Mouse (Mus musculus) liver, adult 2 months (tissue): ENCODE results near the gene Atf7ip2. TPM values are rescaled to one million over a fixed set of nuclear protein-coding genes. Genes with fewer than 3 reads are reported as not detected.

ENCODE experiments used
- DNase-seq: peaks from one replicate; pipeline ENCODE4 v3.0.0-alpha.2; 2011; ENCODE audit warnings: low read depth, low spot score; ENCODE audit errors: extremely low read depth
- H3K27ac ChIP-seq: fragments of 200-500 bp; replicated peaks from 2 replicates; pipeline ENCODE4 v1.5.1; 2012; ENCODE audit warnings: low read depth, mild to moderate bottlenecking, control low read depth, inconsistent platforms, low read length; ENCODE audit not compliant: insufficient read depth
- H3K27me3 ChIP-seq: fragments of 200-500 bp; 2 replicates; pipeline ENCODE4 v1.6.1; 2012; ENCODE audit warnings: mild to moderate bottlenecking, moderate library complexity, low read length, inconsistent platforms; ENCODE audit not compliant: control insufficient read depth, insufficient read depth
- H3K36me3 ChIP-seq: fragments of 200-500 bp; 2 replicates; pipeline ENCODE4 v1.6.1; 2012; ENCODE audit warnings: low read length, inconsistent platforms; ENCODE audit not compliant: control insufficient read depth, insufficient read depth
- H3K4me1 ChIP-seq: fragments of 200-500 bp; 2 replicates; pipeline ENCODE4 v1.6.1; 2011; ENCODE audit warnings: low read length; ENCODE audit not compliant: control insufficient read depth, insufficient read depth
- H3K4me3 ChIP-seq: fragments of 200-500 bp; 2 replicates; pipeline ENCODE4 v1.5.1; 2011; ENCODE audit warnings: low read depth, mild to moderate bottlenecking, control low read depth, low read length, moderate library complexity; ENCODE audit not compliant: insufficient read depth
- H3K79me2 ChIP-seq: fragments of 200-500 bp; 2 replicates; pipeline ENCODE4 v1.6.1; 2012; ENCODE audit warnings: inconsistent platforms, mild to moderate bottlenecking, low read length, moderate library complexity; ENCODE audit not compliant: control insufficient read depth, insufficient read depth
- H3K9ac ChIP-seq: fragments of 200-500 bp; 2 replicates; pipeline ENCODE4 v1.6.1; 2012; ENCODE audit warnings: low read depth, mild to moderate bottlenecking, control low read depth, inconsistent platforms, low read length
- CTCF ChIP-seq: fragments of 200-500 bp; IDR thresholded peaks from 2 replicates; pipeline ENCODE4 v1.5.1; 2011; ENCODE audit warnings: low read depth, low read length, control low read depth
- POLR2A ChIP-seq: fragments of 200-500 bp; IDR thresholded peaks from 2 replicates; pipeline ENCODE4 v1.6.1; 2011; ENCODE audit warnings: low read length, control low read depth; ENCODE audit not compliant: insufficient read depth; ENCODE audit errors: extremely low read depth
- WGBS: fragments of 180-500 bp; shearing (Covaris S2); methylation state at CpG from one replicate; pipeline ENCODE4 v1.1.7; 2018; 5-methylcytosine and 5-hydroxymethylcytosine counted together
- polyA plus RNA-seq: library from polyadenylated mRNA; depleted of rRNA; stranded (reverse); fragments of >200 nt; gene quantifications from 2 replicates; pipeline ENCODE4 v1.2.3, GENCODE M21; 2012; rRNA removed
- total RNA-seq: library from RNA; depleted of rRNA; stranded (reverse); fragments of >200 nt; gene quantifications from 2 replicates; pipeline ENCODE4 v1.2.3, GENCODE M21; 2014; rRNA removed

Gene Atf7ip2
- 0.09 TPM in 1 of 2 replicates, not detected in the other for total RNA-seq
- not detected in 2 replicates for polyA plus RNA-seq

- Histone ChIP-seq H3K27ac (no peak within 1 kb of the TSS), H3K79me2 (no peaks in the 10 kb centered on the region), H3K27me3 (0 out of 2 replicates have a peak, but pooled peaks cover 3% of the 10 kb centered on the region), H3K9ac (peak within 1 kb of the TSS; percentile 49), H3K36me3 (no peaks in the 10 kb centered on the region), H3K4me1 (no peaks in the 10 kb centered on the region), H3K4me3 (peak within 1 kb of the TSS; percentile 66; the same call in 1 of the 2 replicates)
- DNase-seq, result peak; percentile 63
- TF ChIP-seq CTCF (no peak), POLR2A (no peak)
- 2% methylated on average over 62 of the region's 63 CpGs for WGBS
These were observed at the start of gene Atf7ip2 for GRCm38 (mm10) chr16:10192679-10193506. Atf7ip2 (plus strand) TSS chr16:10192712.

GRCm38 (mm10) chr16:10143166-10143565 is 49.3 kb upstream of the Atf7ip2 start:
- Histone ChIP-seq H3K27me3 (no peaks in the 10 kb centered on the region), H3K4me1 (no peaks in the 10 kb centered on the region), H3K27ac (no peak overlapping the region), H3K79me2 (no peaks in the 10 kb centered on the region), H3K9ac (no peak overlapping the region), H3K36me3 (no peaks in the 10 kb centered on the region), H3K4me3 (no peak overlapping the region)
- no peak for DNase-seq
- WGBS, result 65% methylated on average over 2 of the region's 2 CpGs
- TF ChIP-seq CTCF (no peak), POLR2A (no peak)

- H3K79me2 ChIP-seq, result no peaks in the 10 kb centered on the region
- H3K9ac ChIP-seq, result no peak overlapping the region
- H3K4me1 ChIP-seq, result no peaks in the 10 kb centered on the region
- TF ChIP-seq POLR2A (no peak), CTCF (no peak)
- no peaks in the 10 kb centered on the region for H3K27me3 ChIP-seq
- no peak for DNase-seq
- H3K4me3 ChIP-seq, result no peak overlapping the region
- 93% methylated on average over 5 of the region's 5 CpGs for WGBS
- no peaks in the 10 kb centered on the region for H3K36me3 ChIP-seq
- H3K27ac ChIP-seq, result no peak overlapping the region
These were observed 45.1 kb upstream of the Atf7ip2 start for GRCm38 (mm10) chr16:10147401-10147800.

GRCm38 (mm10) chr16:10169123-10169905 is 23.2 kb upstream of the Atf7ip2 start:
- no peaks in the 10 kb centered on the region for H3K4me1 ChIP-seq
- WGBS, result 89% methylated on average over 8 of the region's 8 CpGs
- TF ChIP-seq POLR2A (no peak), CTCF (no peak)
- H3K27me3 ChIP-seq, result no peaks in the 10 kb centered on the region
- H3K27ac ChIP-seq, result no peak overlapping the region
- no peak for DNase-seq
- no peaks in the 10 kb centered on the region for H3K36me3 ChIP-seq
- H3K4me3 ChIP-seq, result no peak overlapping the region
- no peak overlapping the region for H3K9ac ChIP-seq
- no peaks in the 10 kb centered on the region for H3K79me2 ChIP-seq

GRCm38 (mm10) chr16:10170005-10170404 is 22.5 kb upstream of the Atf7ip2 start, which contains the start of gene Rpl39l:
Rpl39l (plus strand) TSS chr16:10170226.
- no peaks in the 10 kb centered on the region for H3K36me3 ChIP-seq
- TF ChIP-seq CTCF (no peak), POLR2A (no peak)

GRCm38 (mm10) chr16:10171276-10171675 is 21.2 kb upstream of the Atf7ip2 start:
- 81% methylated on average over 4 of the region's 4 CpGs for WGBS
- H3K36me3 ChIP-seq, result no peaks in the 10 kb centered on the region
- no peaks in the 10 kb centered on the region for H3K4me1 ChIP-seq
- H3K27ac ChIP-seq, result no peak overlapping the region
- H3K9ac ChIP-seq, result no peak overlapping the region
- no peaks in the 10 kb centered on the region for H3K79me2 ChIP-seq
- H3K27me3 ChIP-seq, result no peaks in the 10 kb centered on the region
- DNase-seq, result no peak
- no peak overlapping the region for H3K4me3 ChIP-seq
- no peak for TF ChIP-seq POLR2A
- no peak for TF ChIP-seq CTCF

More at GRCm38 (mm10) chr16:10170005-10170404, 22.5 kb upstream of the Atf7ip2 start, which contains the start of gene Rpl39l:
- no peaks in the 10 kb centered on the region for H3K79me2 ChIP-seq
- no peak for DNase-seq
- H3K27ac ChIP-seq, result no peak within 1 kb of the TSS
- 87% methylated on average over 22 of the region's 22 CpGs for WGBS
- no peaks in the 10 kb centered on the region for H3K4me1 ChIP-seq
- H3K9ac ChIP-seq, result no peak within 1 kb of the TSS
- H3K27me3 ChIP-seq, result no peaks in the 10 kb centered on the region
- no peak within 1 kb of the TSS for H3K4me3 ChIP-seq
